Mouse (Mus musculus): ENCODE results near the gene Poldip2.
A peak's percentile ranks its signal among the peaks of the same experiment; 100 is the strongest.

Gene Poldip2

DNA sequence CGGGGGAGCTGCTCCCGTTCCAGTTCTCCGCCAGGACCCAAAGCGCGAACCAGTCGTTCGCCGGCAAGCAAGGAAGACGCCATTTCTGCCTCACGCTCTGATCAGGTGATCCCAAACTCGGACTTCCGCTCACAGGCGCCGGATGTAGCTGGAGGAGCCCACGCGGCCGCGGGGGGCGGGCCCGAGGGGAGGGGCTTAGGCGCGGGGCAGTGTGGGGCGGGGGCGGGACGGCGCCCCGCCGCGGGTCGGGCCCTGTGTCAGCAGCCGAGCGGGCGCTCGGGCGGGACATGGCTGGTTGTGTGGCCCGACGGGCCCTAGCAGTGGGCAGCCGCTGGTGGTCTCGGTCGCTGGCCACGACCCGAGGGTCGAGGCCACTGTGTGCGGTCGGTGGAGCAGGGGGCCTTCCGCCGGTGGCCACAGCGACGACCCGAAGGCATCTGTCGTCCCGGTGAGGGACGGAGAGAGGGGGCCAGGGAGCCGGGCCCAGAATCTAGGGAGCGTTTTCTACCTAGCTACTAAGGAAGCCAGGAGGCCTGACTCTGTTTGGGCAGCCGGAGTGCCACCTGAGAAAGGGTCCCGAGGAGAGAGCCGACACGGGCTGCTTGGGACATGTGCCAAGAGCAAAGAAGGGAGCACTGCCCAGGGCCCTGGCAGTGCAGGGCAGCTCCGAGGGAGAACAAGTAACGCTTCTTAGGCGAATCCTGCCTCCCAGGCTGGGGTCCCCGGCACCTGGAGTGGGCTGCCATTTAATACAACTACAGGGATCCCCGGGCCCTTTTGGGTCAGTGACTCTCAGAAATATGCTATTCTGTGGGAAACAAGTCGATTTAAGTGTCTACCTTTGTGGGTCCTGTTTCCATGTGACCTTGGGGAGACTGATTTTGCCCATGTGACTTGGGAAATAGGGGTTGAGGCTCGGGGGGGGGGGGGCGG lies at the start of gene Poldip2, which contains the start of gene Tmem199:
Gene Poldip2 (plus strand): TSS at position 169 of the 933 bp plus-strand sequence.
Gene Tmem199 (minus strand): TSS at position 148 of the 933 bp plus-strand sequence.
- peak; percentile 94 for DNase-seq

DNA sequence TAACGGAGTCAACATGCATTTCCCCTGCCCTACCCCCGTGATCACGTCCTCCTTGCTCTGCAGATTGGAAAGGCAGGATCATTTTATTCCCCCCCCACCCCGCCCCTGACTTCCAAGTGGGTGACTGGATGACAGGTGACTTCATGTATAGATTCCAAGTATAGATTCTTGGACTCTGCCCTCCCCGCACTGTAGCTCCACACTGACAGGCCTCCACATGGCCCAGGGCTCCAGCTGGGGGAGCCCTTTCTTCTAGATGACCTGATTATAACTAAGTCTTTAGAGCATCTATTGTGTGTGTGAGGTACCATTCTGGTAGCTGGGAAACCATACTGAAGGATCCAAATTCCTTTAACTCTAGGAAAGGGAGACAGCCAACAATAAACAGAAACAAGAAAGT lies 49.3 kb upstream of the Poldip2 start:
- no peak for DNase-seq

- DNase-seq = no peak
These were observed 48.5 kb upstream of the Poldip2 start for GRCm38 (mm10) chr11:78463286-78464036.

- no peak for DNase-seq
These were observed 46.9 kb upstream of the Poldip2 start for GRCm38 (mm10) chr11:78465116-78465515.

DNA sequence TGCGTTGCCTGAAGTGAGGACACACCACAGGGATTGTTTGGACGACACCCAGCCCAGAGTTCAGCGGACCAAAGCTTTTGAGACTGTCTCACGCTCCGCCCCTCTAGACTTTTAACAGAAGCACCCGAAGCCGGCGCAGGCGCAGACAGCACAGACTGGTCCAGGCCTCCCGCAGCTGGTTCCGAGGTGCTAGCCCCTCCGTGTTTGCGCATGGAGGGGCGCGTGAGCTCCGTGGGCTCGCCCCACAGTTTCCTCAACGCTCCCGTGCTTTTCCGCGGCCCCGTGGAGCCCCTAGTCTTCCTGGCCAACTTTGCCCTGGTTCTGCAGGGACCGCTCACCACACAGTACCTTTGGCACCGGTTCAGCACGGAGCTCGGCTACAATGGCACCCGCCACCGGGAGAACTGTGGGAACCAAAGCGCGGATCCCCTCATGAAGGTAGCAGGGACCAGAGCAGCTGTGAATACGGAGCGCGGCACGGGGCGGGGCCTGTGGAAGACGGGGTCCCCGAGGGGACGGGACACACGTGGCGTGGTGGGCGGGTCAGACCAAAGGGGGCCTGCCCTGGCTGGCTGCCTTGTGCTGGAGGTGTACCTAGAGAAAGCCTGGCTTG lies 46.3 kb upstream of the Poldip2 start, which contains the start of gene Slc46a1:
Gene Slc46a1 (plus strand): TSS at position 130 of the 613 bp plus-strand sequence.
- peak; percentile 91 for DNase-seq

GRCm38 (mm10) chr11:78466242-78466912 lies 45.6 kb upstream of the Poldip2 start:
- DNase-seq = no peak

GRCm38 (mm10) chr11:78467515-78467914 lies 44.5 kb upstream of the Poldip2 start:
- DNase-seq = no peak

DNA sequence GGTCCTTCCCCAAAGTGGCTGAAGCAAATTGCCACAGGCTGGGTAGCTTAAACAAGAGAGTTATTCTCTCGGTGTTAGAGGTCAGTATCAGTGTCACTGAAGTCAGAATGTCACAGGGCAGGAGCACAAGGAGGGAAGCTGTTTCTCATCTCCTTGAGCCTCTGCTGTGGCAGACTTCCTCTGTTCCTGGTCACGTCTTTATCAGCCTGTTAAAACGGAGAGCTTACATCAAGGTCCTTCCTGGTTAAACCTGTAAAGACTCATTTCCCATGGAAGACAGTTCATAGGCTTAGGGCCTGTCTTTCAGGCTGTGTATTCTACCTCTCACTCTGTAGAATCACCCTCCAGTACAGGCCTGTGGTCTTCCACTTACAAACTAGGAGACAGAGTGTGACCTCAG lies 44.1 kb upstream of the Poldip2 start:
- no peak for DNase-seq

DNA sequence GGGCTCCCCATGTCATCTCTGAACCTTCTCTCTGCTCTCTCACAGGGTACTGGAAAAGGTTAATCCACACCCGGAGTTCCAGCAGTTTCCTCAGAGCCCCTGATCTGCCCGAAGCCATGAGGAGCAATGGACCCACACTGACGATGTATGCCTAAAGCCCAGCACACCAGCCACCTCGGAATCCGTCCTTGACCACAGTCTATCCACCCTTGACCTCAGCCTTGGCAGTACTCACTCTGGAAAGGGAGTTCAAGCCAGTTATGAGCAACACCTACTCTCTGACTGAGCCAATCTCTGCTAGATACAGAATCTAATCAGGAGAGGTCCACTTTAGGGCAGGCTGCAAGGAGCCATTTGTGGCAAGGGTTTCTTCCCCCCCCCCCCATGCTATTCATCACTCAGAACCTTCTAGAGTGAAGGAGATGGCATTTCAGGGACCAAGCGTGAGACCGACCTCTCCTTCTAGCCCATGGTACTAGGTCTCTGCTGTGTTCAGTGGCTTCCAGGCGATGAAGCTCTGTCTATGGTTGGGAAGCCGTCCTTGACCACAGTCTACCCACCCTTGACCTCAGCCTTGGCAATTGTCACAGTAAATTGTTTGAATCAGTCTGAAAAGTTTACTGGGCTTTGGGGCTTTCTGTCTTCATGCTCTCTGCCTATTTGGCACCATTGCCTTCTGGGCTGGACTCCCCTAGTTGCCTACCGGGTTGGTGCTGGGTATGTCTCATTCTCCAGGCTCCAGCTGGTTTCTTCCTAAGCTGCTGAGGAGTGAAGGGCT lies 40.5 kb upstream of the Poldip2 start:
- no peak for DNase-seq

DNA sequence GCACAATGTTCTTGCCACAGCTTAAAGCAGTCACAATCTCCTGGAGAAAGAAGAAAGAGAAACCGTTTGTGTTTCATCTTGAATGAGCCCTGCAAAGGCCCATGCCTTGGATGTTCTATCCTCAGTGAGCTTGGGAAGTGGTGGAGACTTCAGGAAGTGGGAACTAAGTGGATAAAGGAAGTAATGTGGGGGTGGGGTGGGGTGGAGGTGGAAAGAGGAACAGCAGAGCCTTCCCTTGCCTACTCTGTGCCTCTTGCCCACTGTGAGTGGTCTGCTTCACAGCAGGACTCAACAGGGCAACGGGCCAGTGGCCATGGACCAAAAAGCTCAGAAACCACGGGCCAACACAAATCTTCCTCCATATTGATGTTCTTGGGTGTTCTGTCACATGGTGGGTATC lies 36.7 kb upstream of the Poldip2 start:
- DNase-seq = no peak

DNA sequence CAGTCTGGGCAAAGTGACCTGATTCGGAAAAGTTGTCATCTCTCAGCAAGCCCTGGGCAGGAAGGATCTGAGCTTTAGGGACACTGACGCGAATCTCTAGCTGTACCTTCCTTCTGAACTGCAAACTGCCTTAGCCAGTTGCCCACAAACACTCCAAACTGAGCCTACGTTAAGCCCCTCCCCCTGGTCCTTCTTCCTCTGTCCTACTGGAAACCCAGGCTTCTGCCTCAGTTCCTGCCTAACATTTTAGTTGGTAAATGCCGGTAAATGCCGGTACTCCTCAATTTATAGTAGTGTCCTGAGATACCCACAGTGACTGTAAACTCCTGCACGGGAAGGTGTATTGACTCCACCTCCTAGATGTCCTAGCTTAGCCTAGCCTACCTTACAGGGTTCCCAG lies 28.4 kb upstream of the Poldip2 start:
- no peak for DNase-seq

DNA sequence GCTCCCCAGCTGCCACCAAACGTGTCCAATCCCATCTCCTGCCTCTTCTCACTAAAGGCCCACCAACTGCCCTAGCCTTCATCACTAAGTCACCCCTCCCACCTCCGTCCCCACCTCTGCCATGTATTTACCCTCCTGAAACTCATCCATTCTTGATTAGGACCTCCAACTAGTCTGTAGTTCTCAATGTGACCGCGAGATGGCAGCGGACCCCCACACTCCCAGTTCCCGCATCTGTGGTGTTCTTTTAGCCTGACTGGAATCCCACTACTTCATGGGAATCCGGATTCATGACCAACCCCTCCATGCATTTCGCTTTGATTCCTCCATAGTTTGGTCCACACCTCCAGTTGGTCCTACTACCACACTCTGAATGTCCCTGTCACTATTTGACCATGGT lies 23.8 kb upstream of the Poldip2 start:
- peak; percentile 72 for DNase-seq

DNA sequence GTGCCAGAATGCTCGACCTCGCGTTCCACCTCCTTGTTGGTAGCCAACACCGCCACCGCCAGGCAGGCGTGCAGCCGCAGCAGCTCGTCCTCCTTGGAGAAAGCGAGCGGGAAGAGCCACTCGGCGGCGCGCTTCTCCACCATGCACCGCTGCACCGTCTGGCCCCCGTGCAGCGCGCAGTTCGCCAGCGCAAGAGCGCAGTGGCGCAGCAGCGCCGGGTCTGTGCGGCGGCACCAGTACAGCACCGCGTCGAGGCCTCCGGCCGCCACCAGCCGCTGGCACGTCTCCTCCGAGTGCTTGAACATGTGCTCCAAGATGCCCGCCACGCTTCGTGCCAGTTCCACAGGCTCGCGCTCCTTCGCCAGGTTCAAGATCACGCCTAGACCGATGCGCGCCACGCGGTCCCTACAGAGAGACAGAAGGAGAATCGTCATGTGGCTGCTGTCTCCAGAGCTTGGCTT lies 21.2 kb upstream of the Poldip2 start:
- DNase-seq = peak; percentile 12

GRCm38 (mm10) chr11:78495904-78496303 lies 16.1 kb upstream of the Poldip2 start:
- peak; percentile 51 for DNase-seq

- peak; percentile 26 for DNase-seq
These were observed 14.9 kb upstream of the Poldip2 start for GRCm38 (mm10) chr11:78497071-78497541.

GRCm38 (mm10) chr11:78497544-78498522 lies 14.2 kb upstream of the Poldip2 start, which contains the start of gene Sarm1:
TSS of gene Sarm1 (minus strand) at chr11:78497754.
- DNase-seq = peak; percentile 93

DNA sequence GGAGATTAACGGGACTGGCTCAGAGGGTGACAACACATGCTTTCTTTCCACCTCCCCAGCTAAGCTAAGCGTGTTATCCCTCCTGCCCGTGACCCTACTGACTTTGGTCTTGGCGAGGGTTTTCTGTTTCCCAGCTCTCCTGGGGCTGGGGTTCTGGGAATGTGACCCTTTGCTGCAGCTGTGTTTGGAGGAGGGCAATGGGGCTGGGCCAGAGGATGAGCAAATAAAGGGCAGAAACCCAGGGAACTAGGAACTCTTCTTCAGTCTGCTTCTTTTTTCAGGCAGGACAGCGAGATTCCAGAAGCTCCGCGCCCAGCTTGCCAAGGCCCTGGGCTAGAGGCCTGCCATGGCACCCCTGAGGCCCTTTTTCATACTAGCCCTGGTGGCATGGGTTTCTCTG lies 13.0 kb upstream of the Poldip2 start, which contains the start of gene Vtn:
Gene Vtn (plus strand): TSS at position 88 of the 400 bp plus-strand sequence.
- DNase-seq = no peak

- no peak for DNase-seq
These were observed 12.4 kb upstream of the Poldip2 start for GRCm38 (mm10) chr11:78499543-78499942.

GRCm38 (mm10) chr11:78500623-78501202 lies 11.3 kb upstream of the Poldip2 start:
- DNase-seq = no peak

DNA sequence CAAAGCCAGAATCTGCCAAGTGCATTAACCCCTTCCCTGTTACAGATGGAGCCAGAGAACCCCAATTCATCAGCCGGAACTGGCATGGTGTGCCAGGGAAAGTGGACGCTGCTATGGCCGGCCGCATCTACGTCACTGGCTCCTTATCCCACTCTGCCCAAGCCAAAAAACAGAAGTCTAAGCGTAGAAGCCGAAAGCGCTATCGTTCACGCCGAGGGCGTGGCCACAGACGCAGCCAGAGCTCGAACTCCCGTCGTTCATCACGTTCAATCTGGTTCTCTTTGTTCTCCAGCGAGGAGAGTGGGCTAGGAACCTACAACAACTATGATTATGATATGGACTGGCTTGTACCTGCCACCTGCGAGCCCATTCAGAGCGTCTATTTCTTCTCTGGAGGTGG lies 10.5 kb upstream of the Poldip2 start:
- no peak for DNase-seq

All from kidney, postnatal 14 days (tissue).